12 mouse cellular contexts compared by ENCODE assay signal in the genomic region with DNA sequence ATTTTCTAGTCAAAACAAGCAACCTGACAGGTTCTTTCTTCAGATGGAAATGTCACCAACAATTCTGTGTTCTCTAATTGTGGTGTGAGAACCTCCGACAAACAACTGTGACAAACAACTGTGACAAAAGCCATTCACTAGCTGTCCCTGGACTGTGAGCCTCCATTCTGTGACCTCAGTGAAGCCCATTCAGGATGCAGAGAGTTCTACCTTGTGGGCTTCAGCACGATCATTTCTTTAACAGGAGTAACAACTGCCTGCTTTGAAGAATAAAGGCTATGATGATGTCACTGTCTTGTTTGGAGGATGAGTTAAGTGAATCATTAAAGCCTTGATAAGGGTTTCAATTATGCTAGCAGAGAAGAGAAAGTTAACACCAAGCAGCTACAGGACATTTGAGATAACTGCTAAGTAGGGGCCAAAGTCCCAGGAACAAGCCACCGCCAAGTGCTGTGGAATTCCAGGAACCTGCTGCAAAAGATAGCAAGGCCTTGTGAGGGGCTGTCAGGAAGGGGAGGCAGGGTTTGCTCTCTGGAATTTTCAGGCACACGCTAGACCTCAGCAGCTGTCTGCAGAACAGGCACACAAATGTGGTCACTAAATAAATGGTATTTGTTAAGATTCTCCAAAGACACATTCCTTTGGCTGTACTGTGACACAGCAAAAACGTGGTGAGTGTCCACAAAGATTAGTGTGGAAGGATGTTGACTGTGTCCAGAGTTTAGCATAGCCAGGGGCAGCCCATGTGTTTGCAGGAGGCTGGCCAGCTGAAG.
DNase-seq lines count a peak whose midpoint lies in the region; ATAC-seq lines count a peak whose summit lies in the region.
"Had no signal": no experiment of that assay in that cellular context is flagged by ENCODE, and none has a peak within 500 bp of the region (broad histone marks: within the 10 kb centered on the region; RNA-seq: fewer than 3 reads in every experiment).

No protein-coding gene starts in this region.

- no peak overlapping the region for H3K4me3 ChIP-seq in heart, embryonic 11.5 days (ENCODE audit: low read depth, low read length)
- H3K4me3 ChIP-seq in midbrain, embryonic 14.5 days (replicated peaks; ENCODE audit: low read depth, low read length), result no peak overlapping the region
- H3K4me3 ChIP-seq in midbrain, embryonic 10.5 days, result no peak overlapping the region
- H3K4me3 ChIP-seq: erythroblast, embryonic 14.5 days had no signal

- no peak for DNase-seq in heart, postnatal 25 days (ENCODE audit: low spot score)
- DNase-seq in midbrain, embryonic 14.5 days, result no peak
- no peak for DNase-seq in midbrain, embryonic 10.5 days (ENCODE audit: low spot score)
- peak; percentile 36 to 37 for DNase-seq in kidney, postnatal 36 days
- DNase-seq in urinary bladder, postnatal 25 days (ENCODE audit: low spot score), result no peak
- no peak for DNase-seq in c-Kit-positive CD71-positive TER-119-positive erythroid progenitor cells, embryonic 14.5 days (ENCODE audit: low spot score)
- DNase-seq in thymus, postnatal 36 days, result no peak
- DNase-seq: cerebellum, adult 11 months; retina, postnatal 1 day had no signal

- H3K27ac ChIP-seq in heart, embryonic 11.5 days (ENCODE audit: low read depth, low read length), result peak overlapping the region; percentile 57
- H3K27ac ChIP-seq in midbrain, embryonic 14.5 days (replicated peaks; ENCODE audit: low read depth, low read length), result 0 out of 2 replicates have a peak overlapping the region, but pooled peaks have one; percentile 13
- no peak overlapping the region for H3K27ac ChIP-seq in midbrain, embryonic 10.5 days (replicated peaks)

- no peaks in the 10 kb centered on the region for H3K9me3 ChIP-seq in heart, embryonic 11.5 days (replicated peaks; ENCODE audit: control insufficient read depth, low read length)
- H3K9me3 ChIP-seq in midbrain, embryonic 14.5 days (ENCODE audit: control insufficient read depth, low read length), result no peaks in the 10 kb centered on the region
- no peaks in the 10 kb centered on the region for H3K9me3 ChIP-seq in midbrain, embryonic 10.5 days (replicated peaks)

- WGBS in heart, embryonic 11.5 days (ENCODE audit: insufficient replicate concordance), result 4% methylated on average over 5 of the region's 5 CpGs
- WGBS in midbrain, embryonic 14.5 days, result 29% methylated on average over 5 of the region's 5 CpGs
- 57% methylated on average over 5 of the region's 5 CpGs for WGBS in midbrain, embryonic 10.5 days

- intact Hi-C loops in heart, postnatal 25 days (cut with DNase I), result no loop called here

- H3K27me3 ChIP-seq in heart, embryonic 11.5 days (ENCODE audit: control insufficient read depth, insufficient read depth, low read length), result peaks cover 6% of the 10 kb centered on the region; the same call in 1 of the 2 replicates
- H3K27me3 ChIP-seq in midbrain, embryonic 14.5 days (ENCODE audit: control insufficient read depth, insufficient read depth, low read length), result no peaks in the 10 kb centered on the region
- H3K27me3 ChIP-seq in midbrain, embryonic 10.5 days (ENCODE audit: low read depth, poor library complexity, severe bottlenecking), result no peaks in the 10 kb centered on the region

- no peak overlapping the region for H3K9ac ChIP-seq in heart, embryonic 11.5 days (ENCODE audit: low read depth, low read length)
- no peak overlapping the region for H3K9ac ChIP-seq in midbrain, embryonic 14.5 days (replicated peaks; ENCODE audit: low read length)

- peaks cover 28% of the 10 kb centered on the region for H3K4me1 ChIP-seq in heart, embryonic 11.5 days (ENCODE audit: control insufficient read depth, insufficient read depth, low read length)
- peaks cover 8% of the 10 kb centered on the region; the same call in 1 of the 2 replicates for H3K4me1 ChIP-seq in midbrain, embryonic 14.5 days (ENCODE audit: control insufficient read depth, insufficient read depth, low read length)
- H3K4me1 ChIP-seq in midbrain, embryonic 10.5 days, result peaks cover 8% of the 10 kb centered on the region

- H3K36me3 ChIP-seq in heart, embryonic 11.5 days (ENCODE audit: control insufficient read depth, insufficient read depth, low read length), result no peaks in the 10 kb centered on the region
- no peaks in the 10 kb centered on the region for H3K36me3 ChIP-seq in midbrain, embryonic 14.5 days (ENCODE audit: control insufficient read depth, insufficient read depth, low read length)
- 0 out of 2 replicates have a peak, but pooled peaks cover 2% of the 10 kb centered on the region for H3K36me3 ChIP-seq in midbrain, embryonic 10.5 days

- peak overlapping the region; percentile 38 for H3K4me2 ChIP-seq in heart, embryonic 11.5 days
- H3K4me2 ChIP-seq in midbrain, embryonic 14.5 days (ENCODE audit: low read length), result no peak overlapping the region

- peak; percentile 64 for ATAC-seq in heart, embryonic 11.5 days (replicated peaks; ENCODE audit: insufficient number of reproducible peaks, low FRiP score, low TSS enrichment)
- ATAC-seq in midbrain, embryonic 14.5 days (ENCODE audit: low FRiP score, low TSS enrichment), result no peak
- ATAC-seq: midbrain, embryonic 16.5 days had no signal

Comparison
In these comparisons a context has a peak if more than half of its experiments do, and no peak if none do; other contexts are left out.
1. DNase-seq: peak in kidney, postnatal 36 days (2 of 2); none in heart, postnatal 25 days (single experiment), midbrain, embryonic 14.5 days (single experiment), midbrain, embryonic 10.5 days (single experiment), urinary bladder, postnatal 25 days (single experiment), c-Kit-positive CD71-positive TER-119-positive erythroid progenitor cells, embryonic 14.5 days (single experiment) and thymus, postnatal 36 days (0 of 2).